ENCODE assay signal across 18 mouse cellular contexts in genomic region chr11:116574486-116574885, GRCm38 (mm10). TPM values are rescaled to one million over a fixed set of nuclear protein-coding genes. Genes with fewer than 3 reads are reported as not detected.
DNase-seq lines count a peak whose midpoint lies in the region; ATAC-seq and TF ChIP-seq lines count a peak whose summit lies in the region.
"Had no signal": no experiment of that assay in that cellular context is flagged by ENCODE, and none has a peak within 500 bp of the region (broad histone marks: within the 10 kb centered on the region; RNA-seq: fewer than 3 reads in every experiment).

No protein-coding gene starts in this region.

- TF ChIP-seq POLR2A in ES-Bruce4 (IDR thresholded peaks at IDR 0.05; ENCODE audit: insufficient read depth, low read length) = no peak

- TF ChIP-seq EP300 in ES-Bruce4 (IDR thresholded peaks at IDR 0.05; ENCODE audit: insufficient read depth, low read depth, low read length) = 0 out of 2 replicates have a peak, but pooled peaks have one; percentile 26

- H3K9ac ChIP-seq in heart, embryonic 14.5 days (ENCODE audit: low read length) = peak overlapping the region; percentile 28; the same call in 1 of the 2 replicates
- H3K9ac ChIP-seq in ES-Bruce4 (ENCODE audit: low read depth, poor library complexity, severe bottlenecking) = no peak overlapping the region
- no peak overlapping the region for H3K9ac ChIP-seq in intestine, postnatal 0 days (ENCODE audit: low read depth, low read length)

- DNase-seq in cerebellum, postnatal 10 days = peak; percentile 62 to 69
- no peak for DNase-seq in cerebellum, adult 9-11 months
- no peak for DNase-seq in heart, adult 11 months
- no peak for DNase-seq in limb, embryonic 10.5 days (ENCODE audit: low spot score)
- no peak for DNase-seq in thymus, postnatal 0 days (ENCODE audit: low spot score)
- DNase-seq: kidney, adult 18-20 months; kidney, postnatal 4 days; layer of hippocampus, postnatal 36 days; lung, postnatal 14 days; midbrain, embryonic 14.5 days; thymus, adult 18-20 months had no signal

- H3K4me3 ChIP-seq in heart, embryonic 14.5 days (ENCODE audit: control insufficient read depth in 1 of 2, insufficient read depth in 1 of 2, low read depth in 1 of 2, low read length in 2 of 2) = no peak overlapping the region
- H3K4me3 ChIP-seq in ES-Bruce4 (ENCODE audit: low read depth, low read length) = no peak overlapping the region
- no peak overlapping the region for H3K4me3 ChIP-seq in limb, embryonic 10.5 days
- H3K4me3 ChIP-seq in intestine, postnatal 0 days (ENCODE audit: low read depth, low read length) = no peak overlapping the region
- H3K4me3 ChIP-seq: forebrain, embryonic 10.5 days; hindbrain, embryonic 10.5 days had no signal

- no peaks in the 10 kb centered on the region for H3K27me3 ChIP-seq in heart, embryonic 14.5 days (ENCODE audit: control insufficient read depth, insufficient read depth, low read length)
- no peaks in the 10 kb centered on the region for H3K27me3 ChIP-seq in ES-Bruce4 (ENCODE audit: control insufficient read depth, insufficient read depth, low read length, poor library complexity, severe bottlenecking)
- H3K27me3 ChIP-seq in limb, embryonic 10.5 days (ENCODE audit: low read depth, poor library complexity, severe bottlenecking) = no peaks in the 10 kb centered on the region
- no peaks in the 10 kb centered on the region for H3K27me3 ChIP-seq in intestine, postnatal 0 days (replicated peaks; ENCODE audit: control insufficient read depth, insufficient read depth, low read length)

- TF ChIP-seq CTCF in ES-Bruce4 (IDR thresholded peaks at IDR 0.05; ENCODE audit: low read depth, low read length) = no peak
- no peak for TF ChIP-seq CTCF in intestine, postnatal 0 days (IDR thresholded peaks at IDR 0.05; ENCODE audit: low read depth)

- peaks cover 35 to 62% of the 10 kb centered on the region in 2 experiments for H3K4me1 ChIP-seq in heart, embryonic 14.5 days (ENCODE audit: control insufficient read depth in 2 of 2, insufficient read depth in 2 of 2, low read length in 2 of 2)
- peaks cover 6% of the 10 kb centered on the region for H3K4me1 ChIP-seq in ES-Bruce4 (ENCODE audit: control insufficient read depth, insufficient read depth, low read length)
- peaks cover 52% of the 10 kb centered on the region for H3K4me1 ChIP-seq in limb, embryonic 10.5 days
- no peaks in the 10 kb centered on the region for H3K4me1 ChIP-seq in intestine, postnatal 0 days (replicated peaks; ENCODE audit: control insufficient read depth, insufficient read depth, low read length)

- 51% methylated on average over 6 of the region's 6 CpGs for WGBS in heart, embryonic 14.5 days
- WGBS in limb, embryonic 10.5 days = 69% methylated on average over 6 of the region's 6 CpGs
- 76% methylated on average over 6 of the region's 6 CpGs for WGBS in intestine, postnatal 0 days

- ATAC-seq in heart, embryonic 14.5 days (ENCODE audit: insufficient number of reproducible peaks, insufficient read depth, low FRiP score, low read depth) = no peak
- ATAC-seq in intestine, postnatal 0 days = no peak

- no peak overlapping the region for H3K4me2 ChIP-seq in heart, embryonic 14.5 days (ENCODE audit: low read length)
- no peak overlapping the region for H3K4me2 ChIP-seq in intestine, postnatal 0 days (replicated peaks; ENCODE audit: low read depth)

- no peak overlapping the region for H3K27ac ChIP-seq in heart, embryonic 14.5 days (replicated peaks in 1 of 2; ENCODE audit: control insufficient read depth in 1 of 2, insufficient read depth in 1 of 2, low read depth in 2 of 2, low read length in 2 of 2)
- H3K27ac ChIP-seq in ES-Bruce4 (ENCODE audit: insufficient read depth, low read length) = no peak overlapping the region
- 0 out of 2 replicates have a peak overlapping the region, but pooled peaks have one; percentile 1 for H3K27ac ChIP-seq in limb, embryonic 10.5 days
- no peak overlapping the region for H3K27ac ChIP-seq in intestine, postnatal 0 days (ENCODE audit: low read depth, low read length)

- peaks cover 7% of the 10 kb centered on the region; the same call in 1 of the 2 replicates for H3K36me3 ChIP-seq in heart, embryonic 14.5 days (ENCODE audit: control insufficient read depth, insufficient read depth, low read length)
- H3K36me3 ChIP-seq in ES-Bruce4 (ENCODE audit: control insufficient read depth, insufficient read depth, low read length, poor library complexity, severe bottlenecking) = no peaks in the 10 kb centered on the region
- H3K36me3 ChIP-seq in limb, embryonic 10.5 days = peaks cover 16% of the 10 kb centered on the region
- no peaks in the 10 kb centered on the region for H3K36me3 ChIP-seq in intestine, postnatal 0 days (ENCODE audit: control insufficient read depth, insufficient read depth)

- H3K9me3 ChIP-seq in heart, embryonic 14.5 days (ENCODE audit: control insufficient read depth, low read length) = no peaks in the 10 kb centered on the region
- H3K9me3 ChIP-seq in ES-Bruce4 (replicated peaks; ENCODE audit: control insufficient read depth, insufficient read depth, low read length, poor library complexity, severe bottlenecking) = no peaks in the 10 kb centered on the region
- no peaks in the 10 kb centered on the region for H3K9me3 ChIP-seq in limb, embryonic 10.5 days (replicated peaks)
- H3K9me3 ChIP-seq in intestine, postnatal 0 days (ENCODE audit: control insufficient read depth) = no peaks in the 10 kb centered on the region
- H3K9me3 ChIP-seq: forebrain, embryonic 10.5 days; hindbrain, embryonic 10.5 days had no signal

RNA-seq across cellular contexts. Expression of gene Ube2o, which starts 6.8 kb away (rescaled TPM):
- polyA plus RNA-seq in heart, embryonic 14.5 days (2014; fragmentation: Nextera tagmentation; extraction: Ambion mirVana) = 14.4 and 17.1 TPM in 2 replicates
- polyA plus RNA-seq in ES-Bruce4 (2011; ENCODE audit: insufficient read depth, insufficient read length, low read depth, missing spikeins) = 36.1 and 43.6 TPM in 2 replicates
- polyA plus RNA-seq in limb, embryonic 10.5 days (2016; fragmentation: Nextera tagmentation; extraction: Ambion mirVana) = 12.7 and 16.4 TPM in 2 replicates
- 6.4 and 6.8 TPM in 2 replicates for polyA plus RNA-seq in thymus, postnatal 0 days (2015; fragmentation: Nextera tagmentation; extraction: Ambion mirVana)
- polyA plus RNA-seq in intestine, postnatal 0 days (2015; fragmentation: Nextera tagmentation; extraction: Ambion mirVana) = 3.7 and 4.8 TPM in 2 replicates

RNA-seq across cellular contexts. Expression of gene Aanat, which starts 11.7 kb away (rescaled TPM):
- 0.28 TPM in 1 of 2 replicates, not detected in the other for polyA plus RNA-seq in heart, embryonic 14.5 days (2014; fragmentation: Nextera tagmentation; extraction: Ambion mirVana)
- not detected in 2 replicates for polyA plus RNA-seq in ES-Bruce4 (2011; ENCODE audit: insufficient read depth, insufficient read length, low read depth, missing spikeins)
- not detected in 2 replicates for polyA plus RNA-seq in limb, embryonic 10.5 days (2016; fragmentation: Nextera tagmentation; extraction: Ambion mirVana)
- polyA plus RNA-seq in thymus, postnatal 0 days (2015; fragmentation: Nextera tagmentation; extraction: Ambion mirVana) = not detected in 2 replicates
- polyA plus RNA-seq in intestine, postnatal 0 days (2015; fragmentation: Nextera tagmentation; extraction: Ambion mirVana) = not detected in 2 replicates
- polyA plus RNA-seq: C2C12; embryonic facial prominence, embryonic 11.5 days; forebrain, embryonic 10.5 days; hindbrain, embryonic 10.5 days had no signal

RNA-seq across cellular contexts. Expression of gene Sphk1, which starts 43.8 kb away (rescaled TPM):
- polyA plus RNA-seq in heart, embryonic 14.5 days (2014; fragmentation: Nextera tagmentation; extraction: Ambion mirVana) = 2.3 and 2.5 TPM in 2 replicates
- polyA plus RNA-seq in ES-Bruce4 (2011; ENCODE audit: insufficient read depth, insufficient read length, low read depth, missing spikeins) = 0.64 and 0.88 TPM in 2 replicates
- polyA plus RNA-seq in limb, embryonic 10.5 days (2016; fragmentation: Nextera tagmentation; extraction: Ambion mirVana) = 0.30 and 0.54 TPM in 2 replicates
- polyA plus RNA-seq in thymus, postnatal 0 days (2015; fragmentation: Nextera tagmentation; extraction: Ambion mirVana) = 13.7 and 14.8 TPM in 2 replicates
- 2.5 and 3.3 TPM in 2 replicates for polyA plus RNA-seq in intestine, postnatal 0 days (2015; fragmentation: Nextera tagmentation; extraction: Ambion mirVana)

RNA-seq across cellular contexts. Expression of gene Rhbdf2, which starts 52.3 kb away (rescaled TPM):
- polyA plus RNA-seq in heart, embryonic 14.5 days (2014; fragmentation: Nextera tagmentation; extraction: Ambion mirVana) = 6.4 and 6.6 TPM in 2 replicates
- polyA plus RNA-seq in ES-Bruce4 (2011; ENCODE audit: insufficient read depth, insufficient read length, low read depth, missing spikeins) = 36.5 and 39.1 TPM in 2 replicates
- 4.4 and 5.2 TPM in 2 replicates for polyA plus RNA-seq in limb, embryonic 10.5 days (2016; fragmentation: Nextera tagmentation; extraction: Ambion mirVana)
- polyA plus RNA-seq in thymus, postnatal 0 days (2015; fragmentation: Nextera tagmentation; extraction: Ambion mirVana) = 8.8 and 11.2 TPM in 2 replicates
- polyA plus RNA-seq in intestine, postnatal 0 days (2015; fragmentation: Nextera tagmentation; extraction: Ambion mirVana) = 7.6 and 8.4 TPM in 2 replicates

Comparison
In these comparisons a context has a peak if more than half of its experiments do, and no peak if none do; other contexts are left out.
1. DNase-seq: peak in cerebellum, postnatal 10 days (2 of 2); none in cerebellum, adult 9-11 months (single experiment), heart, adult 11 months (single experiment), limb, embryonic 10.5 days (single experiment) and thymus, postnatal 0 days (single experiment).